Mouse (Mus musculus): ENCODE measurements around the gene Col24a1.

The Col24a1 gene

GRCm38 (mm10) chr3:145457039-145457438 lies 164.8 kb downstream of the Col24a1 start:
- DNase-seq (ENCODE audit: low spot score in 2 of 2): no peak

GRCm38 (mm10) chr3:145462351-145462750 lies 170.1 kb downstream of the Col24a1 start:
- no peak for DNase-seq (ENCODE audit: low spot score in 2 of 2)

- no peak for DNase-seq (ENCODE audit: low spot score in 2 of 2)
These were observed 171.5 kb downstream of the Col24a1 start for GRCm38 (mm10) chr3:145463731-145464130.

- no peak for DNase-seq (ENCODE audit: low spot score in 2 of 2)
These were observed 178.8 kb downstream of the Col24a1 start for GRCm38 (mm10) chr3:145471094-145471493.

GRCm38 (mm10) chr3:145474163-145474562 lies 181.9 kb downstream of the Col24a1 start:
- no peak for DNase-seq (ENCODE audit: low spot score in 2 of 2)

GRCm38 (mm10) chr3:145476634-145477033 lies 184.4 kb downstream of the Col24a1 start:
- DNase-seq (ENCODE audit: low spot score in 2 of 2): no peak

- no peak for DNase-seq (ENCODE audit: low spot score in 2 of 2)
These were observed 184.8 kb downstream of the Col24a1 start for GRCm38 (mm10) chr3:145477074-145477473.

- DNase-seq (ENCODE audit: low spot score in 2 of 2): no peak
These were observed 186.2 kb downstream of the Col24a1 start for GRCm38 (mm10) chr3:145478446-145478845.

GRCm38 (mm10) chr3:145490279-145490678 lies 198.0 kb downstream of the Col24a1 start:
- DNase-seq (ENCODE audit: low spot score in 2 of 2): no peak

- no peak for DNase-seq (ENCODE audit: low spot score in 2 of 2)
These were observed 199.1 kb downstream of the Col24a1 start for GRCm38 (mm10) chr3:145491326-145491725.

- DNase-seq (ENCODE audit: low spot score in 2 of 2): no peak
These were observed 205.9 kb downstream of the Col24a1 start for GRCm38 (mm10) chr3:145498127-145498526.

- no peak for DNase-seq (ENCODE audit: low spot score in 2 of 2)
These were observed 206.6 kb downstream of the Col24a1 start for GRCm38 (mm10) chr3:145498893-145499292.

- DNase-seq (ENCODE audit: low spot score in 2 of 2): no peak
These were observed 212.6 kb downstream of the Col24a1 start for GRCm38 (mm10) chr3:145504830-145505229.

GRCm38 (mm10) chr3:145508550-145508949 lies 216.3 kb downstream of the Col24a1 start:
- no peak for DNase-seq (ENCODE audit: low spot score in 2 of 2)

- DNase-seq (ENCODE audit: low spot score in 2 of 2): no peak
These were observed 221.9 kb downstream of the Col24a1 start for GRCm38 (mm10) chr3:145514197-145514596.

- no peak for DNase-seq (ENCODE audit: low spot score in 2 of 2)
These were observed 229.3 kb downstream of the Col24a1 start for GRCm38 (mm10) chr3:145521528-145522080.

GRCm38 (mm10) chr3:145522311-145522710 lies 230.0 kb downstream of the Col24a1 start:
- DNase-seq (ENCODE audit: low spot score in 2 of 2): no peak

GRCm38 (mm10) chr3:145525266-145525665 lies 233.0 kb downstream of the Col24a1 start:
- no peak for DNase-seq (ENCODE audit: low spot score in 2 of 2)

GRCm38 (mm10) chr3:145537870-145538269 lies 245.6 kb downstream of the Col24a1 start:
- DNase-seq (ENCODE audit: low spot score in 2 of 2): no peak

GRCm38 (mm10) chr3:145548441-145549415 lies 256.5 kb downstream of the Col24a1 start:
- no peak for DNase-seq (ENCODE audit: low spot score in 2 of 2)

GRCm38 (mm10) chr3:145550216-145550615 lies 257.9 kb downstream of the Col24a1 start:
- DNase-seq (ENCODE audit: low spot score in 2 of 2): no peak

- no peak for DNase-seq (ENCODE audit: low spot score in 2 of 2)
These were observed 262.1 kb downstream of the Col24a1 start for GRCm38 (mm10) chr3:145554388-145554787.

GRCm38 (mm10) chr3:145556206-145556605 lies 263.9 kb downstream of the Col24a1 start:
- DNase-seq (ENCODE audit: low spot score in 2 of 2): no peak

Data from spleen, postnatal 10 days (tissue).